Mouse (Mus musculus): ENCODE data around the gene Pctp. TPM values are rescaled to one million over a fixed set of nuclear protein-coding genes. Genes with fewer than 3 reads are reported as not detected.

Pctp gene
- polyA plus RNA-seq, 1 experiment from 2014 or later = 21.4 TPM

GRCm38 (mm10) chr11:89945159-89945558, 57.5 kb downstream of the Pctp start:
- WGBS = 89% methylated on average over 8 of the region's 8 CpGs
- no peaks in the 10 kb centered on the region for H3K4me1 ChIP-seq
- H3K9me3 ChIP-seq = no peaks in the 10 kb centered on the region
- DNase-seq (ENCODE audit: extremely low spot score, low spot score) = no peak
- H3K27me3 ChIP-seq (ENCODE audit: poor library complexity, severe bottlenecking) = no peaks in the 10 kb centered on the region
- no peaks in the 10 kb centered on the region for H3K36me3 ChIP-seq (replicated peaks)
- no peak overlapping the region for H3K4me3 ChIP-seq
- H3K27ac ChIP-seq = no peak overlapping the region

GRCm38 (mm10) chr11:89937241-89937640, 65.5 kb downstream of the Pctp start:
- no peak for DNase-seq (ENCODE audit: extremely low spot score, low spot score)
- 44% methylated on average over 7 of the region's 7 CpGs for WGBS
- no peak overlapping the region for H3K27ac ChIP-seq
- H3K4me3 ChIP-seq = no peak overlapping the region
- no peaks in the 10 kb centered on the region for H3K9me3 ChIP-seq
- H3K36me3 ChIP-seq (replicated peaks) = no peaks in the 10 kb centered on the region
- H3K4me1 ChIP-seq = peaks cover 13% of the 10 kb centered on the region
- peaks cover 20% of the 10 kb centered on the region for H3K27me3 ChIP-seq (ENCODE audit: poor library complexity, severe bottlenecking)

Other genes with a start within 250 kb of the Pctp start
- 2.1 and 2.8 TPM in 2 replicates for gene Ankfn1, start 225.2 kb downstream of the Pctp start, polyA plus RNA-seq (2016; fragmentation: Nextera tagmentation; extraction: Ambion mirVana)
- 4.8 and 6.3 TPM in 2 replicates for gene Tmem100, start 27.5 kb upstream of the Pctp start, polyA plus RNA-seq (2016; fragmentation: Nextera tagmentation; extraction: Ambion mirVana)
- gene Gm45716, start 184.8 kb upstream of the Pctp start, polyA plus RNA-seq (2016; fragmentation: Nextera tagmentation; extraction: Ambion mirVana) = 14.7 and 16.9 TPM in 2 replicates
- 40.3 and 41.2 TPM in 2 replicates for gene Mmd, start 246.6 kb upstream of the Pctp start, polyA plus RNA-seq (2016; fragmentation: Nextera tagmentation; extraction: Ambion mirVana)

Data from forebrain, embryonic 10.5 days (tissue).